Comparison of ENCODE assay signal across 17 mouse cellular contexts in the genomic region with DNA sequence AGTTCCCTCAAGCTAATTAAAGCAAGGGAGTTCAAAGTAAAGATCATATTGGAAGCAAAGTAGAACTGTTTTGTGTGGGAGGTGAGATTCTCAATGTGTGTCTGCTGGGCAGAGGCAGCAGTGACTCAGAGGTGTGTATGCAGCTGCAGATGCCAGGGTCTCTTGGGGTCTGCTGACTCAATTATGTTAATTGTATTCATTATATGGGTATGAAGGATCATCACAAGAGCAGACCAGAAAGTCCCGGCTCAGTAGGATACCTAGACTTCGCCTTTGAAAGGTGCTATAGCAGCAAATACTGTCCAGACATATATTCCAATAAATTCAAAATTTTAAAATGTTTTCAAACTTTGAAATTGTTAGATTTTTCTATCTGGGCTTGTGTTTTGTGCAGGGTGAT.
DNase-seq lines count a peak whose midpoint lies in the region; ATAC-seq lines count a peak whose summit lies in the region.
"Had no signal": no experiment of that assay in that cellular context is flagged by ENCODE, and none has a peak within 500 bp of the region (broad histone marks: within the 10 kb centered on the region; RNA-seq: fewer than 3 reads in every experiment).

No protein-coding gene starts in this region.

- no peak overlapping the region for H3K4me3 ChIP-seq in heart, embryonic 12.5 days
- H3K4me3 ChIP-seq: embryonic facial prominence, embryonic 10.5 days; forebrain, embryonic 15.5 days; intestine, embryonic 15.5 days had no signal

- H3K27me3 ChIP-seq in heart, embryonic 12.5 days (replicated peaks), result no peaks in the 10 kb centered on the region
- H3K27me3 ChIP-seq: forebrain, embryonic 15.5 days; intestine, embryonic 15.5 days had no signal

- H3K9ac ChIP-seq in heart, embryonic 12.5 days, result no peak overlapping the region
- H3K9ac ChIP-seq: forebrain, embryonic 15.5 days; hindbrain, embryonic 14.5 days; intestine, embryonic 15.5 days had no signal

- H3K36me3 ChIP-seq in heart, embryonic 12.5 days, result no peaks in the 10 kb centered on the region
- H3K36me3 ChIP-seq: embryonic facial prominence, embryonic 10.5 days; forebrain, embryonic 15.5 days; G1E; intestine, embryonic 15.5 days had no signal

- H3K4me2 ChIP-seq in heart, embryonic 12.5 days, result no peak overlapping the region
- H3K4me2 ChIP-seq: forebrain, embryonic 15.5 days; hindbrain, embryonic 14.5 days; intestine, embryonic 15.5 days had no signal

- H3K9me3 ChIP-seq in heart, embryonic 12.5 days (replicated peaks), result no peaks in the 10 kb centered on the region
- H3K9me3 ChIP-seq: embryonic facial prominence, embryonic 10.5 days; forebrain, embryonic 15.5 days; intestine, embryonic 15.5 days had no signal

- 79% methylated on average over 2 of the region's 2 CpGs for WGBS in heart, embryonic 12.5 days

- peak; percentile 22 for DNase-seq in heart, adult 11 months
- DNase-seq in right cerebral cortex, adult 18-20 months, result peak; percentile 11
- DNase-seq in right cerebral cortex, postnatal 36 days (ENCODE audit: low spot score in 2 of 2), result no peak
- DNase-seq in brain, adult 2 months (ENCODE audit: low read depth, low spot score), result peak; percentile 42
- DNase-seq: adrenal gland, postnatal 10 days; cerebellum, adult 18-20 months; cerebellum, postnatal 10 days; gastrocnemius, postnatal 14 days; heart, postnatal 10 days; heart, postnatal 4 days had no signal

- no peak for ATAC-seq in heart, embryonic 12.5 days (ENCODE audit: insufficient number of reproducible peaks, low FRiP score)
- no peak for ATAC-seq in CD4-positive, CD25-positive, alpha-beta regulatory T cell, adult 4 months
- ATAC-seq: forebrain, embryonic 15.5 days; intestine, embryonic 15.5 days had no signal

- no peaks in the 10 kb centered on the region for H3K4me1 ChIP-seq in heart, embryonic 12.5 days (replicated peaks)
- H3K4me1 ChIP-seq: embryonic facial prominence, embryonic 10.5 days; forebrain, embryonic 15.5 days; intestine, embryonic 15.5 days had no signal

- no peak overlapping the region for H3K27ac ChIP-seq in heart, embryonic 12.5 days (ENCODE audit: poor library complexity, severe bottlenecking)
- H3K27ac ChIP-seq: embryonic facial prominence, embryonic 10.5 days; forebrain, embryonic 15.5 days; hindbrain, embryonic 14.5 days; intestine, embryonic 15.5 days had no signal

Comparison
In these comparisons a context has a peak if more than half of its experiments do, and no peak if none do; other contexts are left out.
1. DNase-seq: peak in heart, adult 11 months (single experiment), right cerebral cortex, adult 18-20 months (single experiment) and brain, adult 2 months (single experiment); none in right cerebral cortex, postnatal 36 days (0 of 2).